Mouse (Mus musculus): ENCODE results near the gene Ncoa7. TPM values are rescaled to one million over a fixed set of nuclear protein-coding genes. Genes with fewer than 3 reads are reported as not detected.

Gene Ncoa7
- polyA plus RNA-seq, 1 experiment, result 2.4 TPM

- TF ChIP-seq POLR2A (IDR thresholded peaks at IDR 0.05; ENCODE audit: low read depth, low read length), result no peak
- TF ChIP-seq CTCF (IDR thresholded peaks at IDR 0.05; ENCODE audit: extremely low read depth, insufficient read length, insufficient replicate concordance, low read depth, low read length), result no peak
- peaks cover 35% of the 10 kb centered on the region for H3K27me3 ChIP-seq (ENCODE audit: control insufficient read depth, insufficient read depth, low read length)
- H3K4me3 ChIP-seq (ENCODE audit: low read depth, low read length), result peak overlapping the region; percentile 71
- WGBS, result 1% methylated on average over 29 of the region's 29 CpGs
- peaks cover 6% of the 10 kb centered on the region for H3K4me1 ChIP-seq (ENCODE audit: control insufficient read depth, insufficient read depth, insufficient read length, low read length)
- no peaks in the 10 kb centered on the region for H3K36me3 ChIP-seq (ENCODE audit: control insufficient read depth, insufficient read depth, low read length)
- H3K27ac ChIP-seq (ENCODE audit: insufficient read depth, low read depth, low read length), result no peak overlapping the region
Measured at GRCm38 (mm10) chr10:30842228-30842627, 39.1 kb upstream of the Ncoa7 start.

GRCm38 (mm10) chr10:30840824-30841223, 37.7 kb upstream of the Ncoa7 start:
- H3K27ac ChIP-seq (ENCODE audit: insufficient read depth, low read depth, low read length), result no peak overlapping the region
- no peak overlapping the region for H3K4me3 ChIP-seq (ENCODE audit: low read depth, low read length)
- WGBS, result 79% methylated on average over 5 of the region's 5 CpGs
- peaks cover 6% of the 10 kb centered on the region for H3K4me1 ChIP-seq (ENCODE audit: control insufficient read depth, insufficient read depth, insufficient read length, low read length)
- TF ChIP-seq CTCF (IDR thresholded peaks at IDR 0.05; ENCODE audit: extremely low read depth, insufficient read length, insufficient replicate concordance, low read depth, low read length) (no peak), POLR2A (IDR thresholded peaks at IDR 0.05; ENCODE audit: low read depth, low read length) (no peak)
- no peaks in the 10 kb centered on the region for H3K36me3 ChIP-seq (ENCODE audit: control insufficient read depth, insufficient read depth, low read length)
- H3K27me3 ChIP-seq (ENCODE audit: control insufficient read depth, insufficient read depth, low read length), result peaks cover 32% of the 10 kb centered on the region

GRCm38 (mm10) chr10:30838188-30838587, 35.1 kb upstream of the Ncoa7 start:
- Histone ChIP-seq H3K4me1 (ENCODE audit: control insufficient read depth, insufficient read depth, insufficient read length, low read length) (peaks cover 6% of the 10 kb centered on the region), H3K4me3 (ENCODE audit: low read depth, low read length) (no peak overlapping the region), H3K27ac (ENCODE audit: insufficient read depth, low read depth, low read length) (no peak overlapping the region), H3K36me3 (ENCODE audit: control insufficient read depth, insufficient read depth, low read length) (no peaks in the 10 kb centered on the region), H3K27me3 (ENCODE audit: control insufficient read depth, insufficient read depth, low read length) (peaks cover 14% of the 10 kb centered on the region; the same call in 1 of the 2 replicates)
- TF ChIP-seq POLR2A (IDR thresholded peaks at IDR 0.05; ENCODE audit: low read depth, low read length), result no peak
- TF ChIP-seq CTCF (IDR thresholded peaks at IDR 0.05; ENCODE audit: extremely low read depth, insufficient read length, insufficient replicate concordance, low read depth, low read length), result no peak
- 0% methylated on average over 1 of the region's 1 CpGs for WGBS

- TF ChIP-seq CTCF (IDR thresholded peaks at IDR 0.05; ENCODE audit: extremely low read depth, insufficient read length, insufficient replicate concordance, low read depth, low read length) (no peak), POLR2A (IDR thresholded peaks at IDR 0.05; ENCODE audit: low read depth, low read length) (no peak)
- Histone ChIP-seq H3K27me3 (ENCODE audit: control insufficient read depth, insufficient read depth, low read length) (no peaks in the 10 kb centered on the region; the same call in 1 of the 2 replicates), H3K4me1 (ENCODE audit: control insufficient read depth, insufficient read depth, insufficient read length, low read length) (no peaks in the 10 kb centered on the region), H3K4me3 (ENCODE audit: low read depth, low read length) (no peak overlapping the region), H3K36me3 (ENCODE audit: control insufficient read depth, insufficient read depth, low read length) (no peaks in the 10 kb centered on the region), H3K27ac (ENCODE audit: insufficient read depth, low read depth, low read length) (no peak overlapping the region)
- WGBS, result 8% methylated on average over 1 of the region's 1 CpGs
Measured at GRCm38 (mm10) chr10:30825049-30825448, 21.9 kb upstream of the Ncoa7 start.

DNA sequence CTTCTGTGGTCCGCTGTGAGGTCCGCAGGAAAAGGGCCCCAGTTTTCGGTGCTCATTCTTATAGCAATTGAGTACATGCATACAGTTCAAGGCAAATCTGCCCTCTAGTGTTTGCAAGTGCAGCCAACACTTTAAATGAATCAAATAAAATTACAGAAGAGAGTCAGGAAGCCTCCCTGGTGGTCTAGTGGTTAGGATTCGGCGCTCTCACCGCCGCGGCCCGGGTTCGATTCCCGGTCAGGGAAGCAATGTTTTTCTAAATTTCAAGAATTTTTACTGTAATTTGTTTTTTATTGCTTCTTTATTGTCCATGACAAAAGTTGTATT, 7.8 kb upstream of the Ncoa7 start:
- no peaks in the 10 kb centered on the region for H3K4me1 ChIP-seq (ENCODE audit: control insufficient read depth, insufficient read depth, insufficient read length, low read length)
- TF ChIP-seq POLR2A (IDR thresholded peaks at IDR 0.05; ENCODE audit: low read depth, low read length) (no peak), CTCF (IDR thresholded peaks at IDR 0.05; ENCODE audit: extremely low read depth, insufficient read length, insufficient replicate concordance, low read depth, low read length) (peak; percentile 64; the same call in 1 of the 2 replicates)
- H3K36me3 ChIP-seq (ENCODE audit: control insufficient read depth, insufficient read depth, low read length), result no peaks in the 10 kb centered on the region
- no peaks in the 10 kb centered on the region for H3K27me3 ChIP-seq (ENCODE audit: control insufficient read depth, insufficient read depth, low read length)
- WGBS, result 2% methylated on average over 11 of the region's 11 CpGs
- H3K4me3 ChIP-seq (ENCODE audit: low read depth, low read length), result peak overlapping the region; percentile 72
- no peak overlapping the region for H3K27ac ChIP-seq (ENCODE audit: insufficient read depth, low read depth, low read length)

DNA sequence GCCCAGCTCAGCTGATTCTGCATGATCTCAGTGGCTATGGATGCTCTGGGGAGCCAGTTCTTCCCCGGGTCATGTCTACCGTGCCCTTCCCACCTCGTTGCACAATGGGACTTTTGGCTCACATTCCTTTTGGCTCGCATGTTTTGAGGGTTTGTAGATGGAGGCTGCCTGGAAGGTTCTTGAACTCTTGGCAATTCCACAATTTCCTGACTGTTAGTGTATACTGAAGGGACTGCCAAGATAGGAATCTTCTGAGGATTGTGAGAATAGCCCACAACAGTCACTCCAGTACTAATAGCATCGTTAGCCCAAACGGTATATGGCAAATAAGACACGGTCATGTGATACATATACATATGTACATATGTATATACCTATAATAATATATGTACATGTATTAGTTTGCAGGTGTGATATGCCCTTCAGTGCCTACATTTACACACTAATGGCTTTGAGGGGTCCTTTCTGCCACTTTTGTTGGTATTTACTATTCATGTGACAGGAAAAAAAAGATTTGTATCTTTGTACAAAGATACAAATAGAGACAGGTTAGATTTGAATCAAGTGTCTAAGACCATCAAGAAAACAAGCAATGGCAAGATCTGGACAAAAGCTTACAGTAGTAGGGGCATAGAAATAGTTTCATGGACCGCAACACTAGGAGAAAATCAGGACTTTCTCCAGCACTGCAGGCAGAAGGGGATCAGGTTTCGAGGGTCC, 7.3 kb upstream of the Ncoa7 start:
- TF ChIP-seq CTCF (IDR thresholded peaks at IDR 0.05; ENCODE audit: extremely low read depth, insufficient read length, insufficient replicate concordance, low read depth, low read length) (no peak), POLR2A (IDR thresholded peaks at IDR 0.05; ENCODE audit: low read depth, low read length) (no peak)
- Histone ChIP-seq H3K27ac (ENCODE audit: insufficient read depth, low read depth, low read length) (no peak overlapping the region), H3K4me3 (ENCODE audit: low read depth, low read length) (peak overlapping the region; percentile 72), H3K4me1 (ENCODE audit: control insufficient read depth, insufficient read depth, insufficient read length, low read length) (no peaks in the 10 kb centered on the region), H3K27me3 (ENCODE audit: control insufficient read depth, insufficient read depth, low read length) (no peaks in the 10 kb centered on the region), H3K36me3 (ENCODE audit: control insufficient read depth, insufficient read depth, low read length) (no peaks in the 10 kb centered on the region)
- WGBS, result 9% methylated on average over 9 of the region's 9 CpGs

DNA sequence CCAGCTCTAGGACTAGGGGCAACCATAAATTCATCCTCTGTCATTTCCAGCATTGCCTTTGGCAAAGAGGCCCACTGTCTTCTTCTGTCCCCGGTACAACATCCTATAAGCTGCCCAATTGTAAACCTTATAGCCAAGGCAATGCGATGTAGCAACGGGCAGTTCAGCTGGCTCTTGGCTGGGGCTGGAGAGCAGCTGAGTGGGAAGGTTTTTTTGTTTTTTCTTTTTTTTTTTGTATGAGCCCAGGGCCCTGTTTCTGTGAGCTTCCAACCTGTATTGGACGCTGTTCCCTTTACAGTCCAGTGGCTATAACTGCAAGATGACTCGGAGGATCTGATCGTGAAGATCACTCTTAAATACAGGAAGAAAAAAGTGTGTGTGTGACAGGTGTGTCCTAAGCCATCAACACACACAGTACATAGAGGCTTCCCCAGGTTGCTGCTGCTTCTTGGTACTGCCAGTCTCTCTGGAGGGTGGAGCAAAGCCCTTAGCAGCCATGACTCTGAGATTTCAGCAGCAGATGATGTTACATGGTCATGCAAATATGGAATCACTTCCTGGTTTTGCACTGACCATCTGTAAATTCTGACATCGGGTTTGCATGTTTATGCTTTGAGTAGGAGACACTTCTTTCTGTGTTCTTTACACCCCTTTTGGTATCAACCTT, 594 bp upstream of the Ncoa7 start:
- H3K4me1 ChIP-seq (ENCODE audit: control insufficient read depth, insufficient read depth, insufficient read length, low read length), result peaks cover 7% of the 10 kb centered on the region; the same call in 1 of the 2 replicates
- TF ChIP-seq POLR2A (IDR thresholded peaks at IDR 0.05; ENCODE audit: low read depth, low read length) (no peak; the same call in 1 of the 2 replicates), CTCF (IDR thresholded peaks at IDR 0.05; ENCODE audit: extremely low read depth, insufficient read length, insufficient replicate concordance, low read depth, low read length) (no peak)
- WGBS, result 19% methylated on average over 7 of the region's 7 CpGs
- peak overlapping the region; percentile 70 for H3K27ac ChIP-seq (ENCODE audit: insufficient read depth, low read depth, low read length)
- peak overlapping the region; percentile 93 for H3K4me3 ChIP-seq (ENCODE audit: low read depth, low read length)
- no peaks in the 10 kb centered on the region for H3K36me3 ChIP-seq (ENCODE audit: control insufficient read depth, insufficient read depth, low read length)
- H3K27me3 ChIP-seq (ENCODE audit: control insufficient read depth, insufficient read depth, low read length), result no peaks in the 10 kb centered on the region

Data from small intestine, adult 2 months (tissue).